Mouse (Mus musculus) hindbrain, embryonic 16.5 days (tissue): ENCODE measurements at regions not wholly inside any gene's neighbourhood (a gene's known extent, or its start where the extent isn't known, plus 50 kb on each side); places are given as distances from the start of the nearest gene placed in this dataset.

Source experiments
- ATAC-seq: fragments of 200-750 bp; cut with Nextera tagmentation; 2 replicates; pipeline ENCODE4 v1.8.0; 2017; ENCODE audit warnings: moderate TSS enrichment, moderate library complexity
- H3K27ac ChIP-seq: fragments of 300-500 bp; sonication (generic); 2 replicates; pipeline ENCODE4 v1.5.1; 2014; ENCODE audit warnings: low read depth, mild to moderate bottlenecking, control low read depth, low read length, moderate library complexity
- H3K27me3 ChIP-seq: fragments of 300-500 bp; sonication (generic); replicated peaks from 2 replicates; pipeline ENCODE4 v1.6.1; 2014; ENCODE audit warnings: low read length; ENCODE audit not compliant: control insufficient read depth, insufficient read depth
- H3K36me3 ChIP-seq: fragments of 300-500 bp; sonication (generic); 2 replicates; pipeline ENCODE4 v1.6.1; 2014; ENCODE audit warnings: mild to moderate bottlenecking, low read length, moderate library complexity, mixed read lengths; ENCODE audit not compliant: control insufficient read depth, insufficient read depth
- H3K4me1 ChIP-seq: fragments of 300-500 bp; sonication (generic); 2 replicates; pipeline ENCODE4 v1.6.1; 2014; ENCODE audit warnings: low read depth, low read length; ENCODE audit not compliant: control insufficient read depth, insufficient read depth
- H3K4me2 ChIP-seq: fragments of 300-500 bp; sonication (generic); 2 replicates; pipeline ENCODE4 v1.6.1; 2014; ENCODE audit warnings: mild to moderate bottlenecking, low read length, control low read depth, moderate library complexity
- H3K4me3 ChIP-seq: fragments of 300-500 bp; sonication (generic); 2 replicates; pipeline ENCODE4 v1.5.1; 2014; ENCODE audit warnings: mild to moderate bottlenecking, low read length, control low read depth, moderate library complexity
- H3K9ac ChIP-seq: fragments of 300-500 bp; sonication (generic); 2 replicates; pipeline ENCODE4 v1.6.1; 2014; ENCODE audit warnings: low read depth, mild to moderate bottlenecking, control low read depth, low read length, moderate library complexity
- H3K9me3 ChIP-seq: fragments of 300-500 bp; sonication (generic); 2 replicates; pipeline ENCODE4 v1.6.1; 2014; ENCODE audit warnings: mild to moderate bottlenecking, low read length, moderate library complexity; ENCODE audit not compliant: control insufficient read depth
- WGBS: fragments of 180-500 bp; shearing (Covaris S2); extraction: QIAGEN DNeasy Blood & Tissue Kit; methylation state at CpG from one replicate; pipeline ENCODE4 v1.1.7; 2014; 5-methylcytosine and 5-hydroxymethylcytosine counted together

- Histone ChIP-seq H3K4me2 (no peak overlapping the region), H3K9ac (no peak overlapping the region), H3K4me3 (no peak overlapping the region), H3K36me3 (no peaks in the 10 kb centered on the region), H3K27ac (no peak overlapping the region), H3K27me3 (no peaks in the 10 kb centered on the region), H3K4me1 (peaks cover 3% of the 10 kb centered on the region; the same call in 1 of the 2 replicates), H3K9me3 (no peaks in the 10 kb centered on the region)
- WGBS = 94% methylated on average over 6 of the region's 6 CpGs
- no peak for ATAC-seq
Observed at GRCm38 (mm10) chr5:64485856-64486255, 317.3 kb upstream of the Klf3 start.

DNA sequence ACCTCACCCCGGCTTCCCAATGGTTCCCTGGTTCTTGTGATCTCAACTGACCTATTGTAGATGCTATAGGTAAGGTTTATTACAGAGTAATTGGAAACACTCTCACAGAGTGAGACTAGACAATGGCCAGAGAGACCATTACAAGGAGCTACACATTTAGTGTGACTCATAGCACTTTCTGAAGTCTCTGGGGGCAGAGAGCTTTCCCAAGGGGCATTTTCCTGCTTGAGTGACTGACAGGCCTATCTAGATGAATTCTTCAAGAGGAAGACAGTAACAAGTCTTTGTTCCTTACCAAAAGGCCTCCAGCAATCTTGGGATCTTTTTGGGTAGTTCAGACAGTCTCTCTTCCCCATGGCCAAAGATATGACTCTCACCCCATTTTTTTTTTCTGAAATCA is 316.4 kb upstream of the Klf3 start:
- Histone ChIP-seq H3K27me3 (no peaks in the 10 kb centered on the region), H3K4me1 (peaks cover 3% of the 10 kb centered on the region; the same call in 1 of the 2 replicates), H3K27ac (no peak overlapping the region), H3K9ac (no peak overlapping the region), H3K4me2 (no peak overlapping the region), H3K36me3 (no peaks in the 10 kb centered on the region), H3K9me3 (no peaks in the 10 kb centered on the region), H3K4me3 (no peak overlapping the region)
- ATAC-seq = no peak
- 100% methylated on average over 1 of the region's 1 CpGs for WGBS

GRCm38 (mm10) chr5:64487698-64488398 is 315.3 kb upstream of the Klf3 start:
- no peak for ATAC-seq
- H3K9ac ChIP-seq = no peak overlapping the region
- no peaks in the 10 kb centered on the region for H3K9me3 ChIP-seq
- H3K4me2 ChIP-seq = no peak overlapping the region
- no peaks in the 10 kb centered on the region for H3K27me3 ChIP-seq
- no peak overlapping the region for H3K27ac ChIP-seq
- WGBS = 84% methylated on average over 14 of the region's 14 CpGs
- no peak overlapping the region for H3K4me3 ChIP-seq
- H3K36me3 ChIP-seq = no peaks in the 10 kb centered on the region
- peaks cover 3% of the 10 kb centered on the region; the same call in 1 of the 2 replicates for H3K4me1 ChIP-seq

DNA sequence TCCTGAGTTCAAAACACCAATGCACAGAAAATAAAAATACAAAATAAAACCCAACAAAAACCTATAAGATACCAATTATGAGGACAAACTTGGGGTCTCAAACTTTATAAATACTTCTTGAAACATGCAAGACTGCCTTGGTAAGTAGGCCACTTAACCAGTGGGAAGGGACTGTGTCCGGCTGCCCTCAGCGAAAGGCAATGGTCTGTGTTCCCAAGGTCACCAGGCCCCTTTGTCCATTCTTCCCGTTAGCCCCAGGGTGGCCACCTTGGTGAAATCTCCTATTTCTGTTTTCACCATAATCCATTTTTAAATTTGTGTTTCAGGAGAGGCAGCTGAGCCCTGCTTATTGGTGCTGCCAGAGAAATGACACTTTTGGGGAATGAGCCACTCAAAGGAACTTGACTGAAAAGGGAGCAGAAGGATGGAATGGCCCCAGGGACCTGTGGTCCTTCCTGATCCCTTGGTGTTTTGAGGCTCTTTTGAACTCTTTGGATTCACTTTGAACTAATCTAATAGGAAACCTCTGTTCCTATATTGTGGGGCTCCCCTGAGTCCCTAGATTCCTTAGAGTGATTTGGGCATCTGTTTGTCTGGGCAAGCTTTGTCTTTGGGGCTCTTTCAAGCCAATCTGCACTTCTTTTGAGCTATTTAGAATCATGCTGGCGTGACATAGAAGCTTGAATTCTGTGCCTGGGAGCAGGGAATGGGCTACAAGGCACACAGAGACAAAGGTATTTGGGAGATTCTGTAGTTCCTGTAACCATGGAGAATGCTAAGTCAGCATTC is 313.3 kb upstream of the Klf3 start:
- ATAC-seq = no peak; the same call in 1 of the 2 replicates
- H3K9ac ChIP-seq = no peak overlapping the region
- no peaks in the 10 kb centered on the region for H3K27me3 ChIP-seq
- H3K36me3 ChIP-seq = no peaks in the 10 kb centered on the region
- no peak overlapping the region for H3K27ac ChIP-seq
- peaks cover 3% of the 10 kb centered on the region; the same call in 1 of the 2 replicates for H3K4me1 ChIP-seq
- no peak overlapping the region for H3K4me3 ChIP-seq
- H3K4me2 ChIP-seq = no peak overlapping the region
- H3K9me3 ChIP-seq = no peaks in the 10 kb centered on the region
- 49% methylated on average over 4 of the region's 4 CpGs for WGBS

DNA sequence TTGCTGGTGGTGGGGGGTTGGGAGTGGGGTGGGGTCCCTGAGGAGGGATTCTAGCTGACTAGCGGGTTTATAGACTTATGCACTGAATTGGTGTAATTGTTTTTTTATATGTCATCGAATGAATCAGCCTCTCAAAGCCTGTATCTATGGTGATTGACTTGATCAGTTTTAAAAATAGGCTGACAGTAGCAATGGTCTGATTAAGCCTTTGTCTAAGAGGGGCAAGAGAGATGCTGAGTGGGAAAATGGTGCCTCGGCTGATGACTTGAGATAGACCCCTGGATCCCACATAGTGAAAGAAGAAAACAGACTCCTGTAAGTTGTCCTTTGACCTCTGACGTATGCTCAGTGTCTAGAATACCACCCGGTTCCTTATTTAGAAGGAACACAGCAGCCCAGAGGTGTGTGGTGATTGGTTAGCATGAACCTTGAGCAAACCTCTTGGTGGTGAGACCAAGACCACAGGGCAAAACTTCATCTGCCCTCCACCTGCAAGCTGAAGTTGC is 312.7 kb upstream of the Klf3 start:
- Histone ChIP-seq H3K4me2 (no peak overlapping the region), H3K4me1 (peaks cover 3% of the 10 kb centered on the region; the same call in 1 of the 2 replicates), H3K9me3 (no peaks in the 10 kb centered on the region), H3K36me3 (no peaks in the 10 kb centered on the region), H3K4me3 (no peak overlapping the region), H3K27ac (no peak overlapping the region), H3K9ac (no peak overlapping the region), H3K27me3 (no peaks in the 10 kb centered on the region)
- 0 out of 2 replicates have a peak, but pooled peaks have one; percentile 40 for ATAC-seq
- 23% methylated on average over 5 of the region's 5 CpGs for WGBS

DNA sequence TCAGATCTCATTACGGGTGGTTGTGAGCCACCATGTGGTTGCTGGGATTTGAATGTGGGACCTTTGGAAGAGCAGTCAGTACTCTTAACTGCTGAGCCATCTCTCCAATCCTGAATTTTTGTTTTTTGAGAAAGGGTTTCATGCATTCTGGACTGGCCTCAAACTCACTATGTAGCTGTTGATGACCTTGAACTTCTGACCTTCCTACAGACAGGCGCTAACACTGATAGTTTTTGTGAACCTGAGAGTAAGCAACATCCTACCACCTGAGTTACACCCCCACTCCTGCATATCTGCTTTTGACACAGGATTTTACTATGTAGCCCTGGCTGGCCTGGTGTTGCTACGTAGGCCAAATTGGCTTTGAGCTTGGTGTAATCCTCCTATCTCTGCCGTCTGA is 308.8 kb upstream of the Klf3 start:
- Histone ChIP-seq H3K4me1 (peaks cover 3% of the 10 kb centered on the region; the same call in 1 of the 2 replicates), H3K27ac (no peak overlapping the region), H3K4me3 (no peak overlapping the region), H3K4me2 (no peak overlapping the region), H3K36me3 (no peaks in the 10 kb centered on the region), H3K9me3 (no peaks in the 10 kb centered on the region), H3K27me3 (no peaks in the 10 kb centered on the region), H3K9ac (no peak overlapping the region)
- 98% methylated on average over 4 of the region's 4 CpGs for WGBS
- ATAC-seq = no peak

- Histone ChIP-seq H3K9me3 (no peaks in the 10 kb centered on the region), H3K4me3 (no peak overlapping the region), H3K4me1 (no peaks in the 10 kb centered on the region), H3K36me3 (no peaks in the 10 kb centered on the region), H3K9ac (no peak overlapping the region), H3K4me2 (no peak overlapping the region), H3K27ac (no peak overlapping the region), H3K27me3 (no peaks in the 10 kb centered on the region)
- 87% methylated on average over 4 of the region's 4 CpGs for WGBS
- ATAC-seq = no peak
Observed at GRCm38 (mm10) chr5:64496853-64497252, 306.3 kb upstream of the Klf3 start.

GRCm38 (mm10) chr5:64498431-64498830 is 304.8 kb upstream of the Klf3 start:
- H3K4me2 ChIP-seq = no peak overlapping the region
- H3K36me3 ChIP-seq = no peaks in the 10 kb centered on the region
- ATAC-seq = no peak
- no peak overlapping the region for H3K27ac ChIP-seq
- no peaks in the 10 kb centered on the region for H3K4me1 ChIP-seq
- no peaks in the 10 kb centered on the region for H3K27me3 ChIP-seq
- H3K9ac ChIP-seq = no peak overlapping the region
- 91% methylated on average over 5 of the region's 5 CpGs for WGBS
- no peak overlapping the region for H3K4me3 ChIP-seq
- H3K9me3 ChIP-seq = no peaks in the 10 kb centered on the region

- no peak overlapping the region for H3K9ac ChIP-seq
- no peak overlapping the region for H3K4me3 ChIP-seq
- 95% methylated on average over 3 of the region's 3 CpGs for WGBS
Observed at GRCm38 (mm10) chr5:64499131-64499530, 304.1 kb upstream of the Klf3 start.

More at GRCm38 (mm10) chr5:64499131-64499530, 304.1 kb upstream of the Klf3 start:
- Histone ChIP-seq H3K4me1 (0 out of 2 replicates have a peak, but pooled peaks cover 3% of the 10 kb centered on the region), H3K36me3 (no peaks in the 10 kb centered on the region), H3K27ac (no peak overlapping the region), H3K27me3 (no peaks in the 10 kb centered on the region), H3K4me2 (no peak overlapping the region), H3K9me3 (no peaks in the 10 kb centered on the region)
- no peak for ATAC-seq
